Mouse (Mus musculus): ENCODE measurements around the gene Fam20b. TPM values are rescaled to one million over a fixed set of nuclear protein-coding genes. Genes with fewer than 3 reads are reported as not detected.
A peak's percentile ranks its signal among the peaks of the same experiment; 100 is the strongest.

The Fam20b gene
- polyA plus RNA-seq (2016; fragmentation: Nextera tagmentation; extraction: Ambion mirVana) = 16.4 and 17.5 TPM in 2 replicates

DNA sequence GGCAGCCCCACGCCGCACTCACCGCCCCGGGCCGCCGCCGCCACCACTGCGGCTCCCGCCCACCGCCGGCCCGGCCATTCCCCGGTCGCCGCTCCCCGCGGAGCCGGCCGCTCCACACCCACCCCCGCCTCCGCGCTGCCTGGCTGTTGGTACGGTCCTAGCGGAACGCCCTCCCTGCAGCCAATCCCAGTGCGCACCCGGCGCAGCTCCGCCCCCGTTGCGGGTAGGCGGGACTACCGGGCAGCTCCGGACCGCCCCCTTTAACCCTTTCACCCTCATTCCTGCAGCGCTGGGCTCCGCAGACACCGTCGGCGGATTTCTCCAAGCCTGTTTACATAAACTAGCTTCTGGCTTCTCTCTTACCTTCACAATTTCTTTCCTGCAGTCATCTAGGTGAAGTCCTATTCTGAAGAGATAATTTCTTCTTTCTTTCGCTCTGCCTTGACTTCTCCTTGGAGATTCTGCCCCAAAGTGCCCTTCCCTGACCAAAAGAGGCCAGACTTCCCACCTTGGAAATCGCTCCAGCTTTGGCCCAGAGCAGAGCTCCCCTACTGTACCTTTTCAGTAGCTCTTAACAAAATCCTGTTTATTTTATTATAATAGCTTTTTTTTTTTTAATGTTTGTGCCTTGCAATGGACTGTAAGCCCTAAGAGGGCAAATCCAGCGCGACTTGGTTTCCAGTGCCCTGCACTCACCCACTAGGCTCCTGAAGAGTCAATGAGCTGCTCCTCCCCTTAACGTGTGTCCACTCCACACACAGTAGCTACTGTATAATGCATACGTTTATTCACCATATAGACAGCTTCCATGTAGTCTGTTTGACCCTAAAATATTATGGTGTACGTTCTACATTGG lies at the start of gene Fam20b:
Fam20b (minus strand) TSS at position 137 of the 856 bp plus-strand sequence.
- peaks cover 21% of the 10 kb centered on the region for H3K27me3 ChIP-seq (ENCODE audit: poor library complexity, severe bottlenecking)
- H3K36me3 ChIP-seq (replicated peaks) = peaks cover 8% of the 10 kb centered on the region; the same call in 1 of the 2 replicates
- peaks cover 28% of the 10 kb centered on the region for H3K4me1 ChIP-seq
- DNase-seq (ENCODE audit: extremely low spot score, low spot score) = peak; percentile 94
- H3K9me3 ChIP-seq = no peaks in the 10 kb centered on the region
- under 1% methylated on average over 39 of the region's 47 CpGs for WGBS
- peak within 1 kb of the TSS; percentile 96 for H3K27ac ChIP-seq
- peak within 1 kb of the TSS; percentile 94 for H3K4me3 ChIP-seq

DNA sequence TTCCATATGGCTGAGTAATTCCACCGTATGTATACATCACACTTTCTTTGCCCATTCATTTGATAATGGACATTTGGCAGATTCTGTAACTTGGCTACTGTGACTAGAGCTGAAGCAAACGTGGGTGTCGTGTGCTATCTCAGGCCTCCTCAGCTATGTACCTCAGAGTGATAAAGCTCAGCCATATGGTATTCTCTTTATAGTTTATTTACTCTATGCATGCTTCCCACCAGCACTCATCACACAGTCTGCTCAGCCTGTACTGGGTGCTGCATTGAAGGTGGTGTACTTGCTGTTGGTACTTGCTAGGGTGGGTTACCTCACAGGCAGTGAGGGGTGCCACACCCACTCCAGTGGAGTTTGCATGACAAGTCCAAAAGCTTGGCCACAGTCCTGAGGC lies 46.4 kb upstream of the Fam20b start:
- Histone ChIP-seq H3K36me3 (replicated peaks) (no peaks in the 10 kb centered on the region), H3K27me3 (ENCODE audit: poor library complexity, severe bottlenecking) (no peaks in the 10 kb centered on the region), H3K4me3 (no peak overlapping the region), H3K27ac (no peak overlapping the region), H3K4me1 (peaks cover 27% of the 10 kb centered on the region), H3K9me3 (peaks cover 31% of the 10 kb centered on the region)
- 90% methylated on average over 3 of the region's 3 CpGs for WGBS
- no peak for DNase-seq (ENCODE audit: extremely low spot score, low spot score)

DNA sequence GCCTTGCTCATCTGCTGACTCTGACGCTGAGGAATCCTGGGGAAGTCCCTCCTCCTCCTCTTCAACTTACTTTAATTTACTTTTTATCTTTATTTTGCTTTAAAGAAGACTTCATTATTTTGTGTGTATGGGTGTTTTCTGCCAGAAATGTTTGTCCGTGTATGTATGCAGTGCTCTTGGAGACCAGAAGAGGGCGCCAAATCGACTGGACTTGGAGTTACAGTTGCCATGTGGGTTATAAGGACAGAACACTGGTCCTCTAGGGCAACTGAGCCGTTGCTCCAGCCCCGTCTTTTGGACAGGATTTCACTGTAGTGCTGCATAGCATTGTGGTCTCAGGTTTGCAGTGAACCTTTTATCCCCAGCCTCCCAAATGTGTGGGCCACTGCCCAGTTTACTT lies 45.7 kb upstream of the Fam20b start:
- WGBS = 71% methylated on average over 6 of the region's 6 CpGs
- Histone ChIP-seq H3K4me1 (peaks cover 19% of the 10 kb centered on the region), H3K36me3 (replicated peaks) (no peaks in the 10 kb centered on the region), H3K9me3 (peaks cover 31% of the 10 kb centered on the region), H3K27ac (no peak overlapping the region), H3K4me3 (no peak overlapping the region), H3K27me3 (ENCODE audit: poor library complexity, severe bottlenecking) (no peaks in the 10 kb centered on the region)
- DNase-seq (ENCODE audit: extremely low spot score, low spot score) = no peak

DNA sequence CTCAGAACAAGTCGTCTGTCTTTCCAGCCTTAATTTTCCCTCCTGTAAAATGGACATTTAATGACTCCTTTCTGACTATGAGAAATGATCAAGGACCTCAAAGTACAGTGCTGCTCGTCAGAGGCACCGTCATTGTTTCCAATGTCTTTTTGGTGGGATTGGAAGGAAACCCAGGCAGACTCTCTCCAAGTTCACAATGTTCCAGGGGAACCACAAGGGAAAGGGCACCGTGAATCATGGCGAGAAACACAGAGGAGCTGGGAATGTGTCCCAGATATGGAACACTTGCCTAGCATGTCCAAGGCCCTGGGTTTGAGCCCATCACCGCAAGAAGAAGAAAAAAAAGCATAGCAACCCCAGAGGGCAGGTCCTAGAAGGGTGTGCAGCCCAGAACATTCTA lies 44.4 kb upstream of the Fam20b start:
- no peak for DNase-seq (ENCODE audit: extremely low spot score, low spot score)
- Histone ChIP-seq H3K27me3 (ENCODE audit: poor library complexity, severe bottlenecking) (no peaks in the 10 kb centered on the region), H3K4me3 (no peak overlapping the region), H3K9me3 (peaks cover 31% of the 10 kb centered on the region), H3K36me3 (replicated peaks) (no peaks in the 10 kb centered on the region), H3K4me1 (peaks cover 23% of the 10 kb centered on the region), H3K27ac (no peak overlapping the region)
- WGBS = 95% methylated on average over 6 of the region's 6 CpGs

DNA sequence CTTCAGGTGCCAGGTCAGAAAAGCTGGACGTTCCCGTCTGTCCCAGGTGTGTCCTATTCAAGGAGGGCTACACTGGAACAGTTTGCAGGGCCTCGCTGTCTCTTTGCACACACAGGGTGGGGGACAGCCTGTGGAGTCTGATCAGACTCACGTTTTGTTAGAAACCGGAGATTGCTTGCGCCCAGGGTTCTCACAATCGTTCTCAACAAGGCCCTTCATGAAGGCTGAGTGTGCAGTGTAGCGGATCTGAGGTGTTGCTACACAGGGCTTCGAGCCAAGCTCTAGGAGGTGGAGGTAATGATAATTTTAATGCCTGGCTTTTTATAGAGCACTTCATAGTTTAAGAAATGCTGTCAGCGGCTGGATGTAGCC lies 42.5 kb upstream of the Fam20b start:
- 78% methylated on average over 10 of the region's 10 CpGs for WGBS
- Histone ChIP-seq H3K27me3 (ENCODE audit: poor library complexity, severe bottlenecking) (0 out of 2 replicates have a peak, but pooled peaks cover 4% of the 10 kb centered on the region), H3K27ac (peak overlapping the region; percentile 54; the same call in 1 of the 2 replicates), H3K4me1 (peaks cover 30% of the 10 kb centered on the region), H3K36me3 (replicated peaks) (no peaks in the 10 kb centered on the region), H3K4me3 (no peak overlapping the region), H3K9me3 (peaks cover 18% of the 10 kb centered on the region)
- no peak for DNase-seq (ENCODE audit: extremely low spot score, low spot score)

DNA sequence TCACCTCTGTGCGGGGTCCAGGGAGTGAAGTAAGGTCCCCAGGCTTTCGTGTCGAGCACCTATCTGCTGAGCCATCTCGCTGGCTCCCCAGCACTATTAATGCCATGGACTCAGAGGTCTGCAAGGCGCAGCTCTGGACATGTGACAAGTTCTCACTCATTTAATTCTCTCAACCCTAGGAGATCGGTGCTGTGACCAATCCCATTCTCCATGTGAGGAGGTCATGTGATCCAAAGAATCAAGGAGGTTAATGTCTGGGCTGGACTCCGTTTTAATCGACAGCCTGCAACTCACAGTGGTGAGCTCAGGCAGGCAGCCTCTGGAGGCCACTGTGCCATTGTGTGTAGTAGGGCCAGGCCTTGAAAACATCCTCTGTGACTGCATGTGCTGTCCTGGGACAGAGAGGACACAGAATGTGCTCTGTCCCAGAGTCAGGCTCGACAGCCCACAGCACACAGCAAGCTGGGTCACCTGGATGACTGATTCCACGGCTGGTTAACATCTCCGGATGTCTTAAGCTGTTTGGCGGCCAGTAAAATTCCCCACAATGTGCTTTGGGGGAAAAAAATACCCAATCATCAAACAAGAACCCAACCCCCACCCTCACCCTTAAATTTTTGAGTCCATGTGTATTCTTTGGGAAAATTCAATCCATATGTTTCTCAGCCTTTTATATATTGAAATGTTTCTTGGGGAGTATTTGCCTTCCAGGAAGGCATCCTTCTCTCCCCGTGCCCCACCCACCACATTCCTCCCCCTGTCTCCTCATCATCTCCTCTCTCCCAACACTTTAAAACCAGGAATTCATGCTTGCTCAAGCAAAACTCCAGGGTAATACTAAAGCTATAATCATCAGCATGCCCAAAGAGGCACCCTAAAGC lies 41.9 kb upstream of the Fam20b start:
- peak overlapping the region; percentile 62 for H3K27ac ChIP-seq
- H3K9me3 ChIP-seq = peaks cover 12% of the 10 kb centered on the region
- DNase-seq (ENCODE audit: extremely low spot score, low spot score) = no peak
- H3K27me3 ChIP-seq (ENCODE audit: poor library complexity, severe bottlenecking) = peaks cover 8% of the 10 kb centered on the region
- no peaks in the 10 kb centered on the region for H3K36me3 ChIP-seq (replicated peaks)
- peaks cover 30% of the 10 kb centered on the region for H3K4me1 ChIP-seq
- H3K4me3 ChIP-seq = no peak overlapping the region
- 73% methylated on average over 13 of the region's 13 CpGs for WGBS

DNA sequence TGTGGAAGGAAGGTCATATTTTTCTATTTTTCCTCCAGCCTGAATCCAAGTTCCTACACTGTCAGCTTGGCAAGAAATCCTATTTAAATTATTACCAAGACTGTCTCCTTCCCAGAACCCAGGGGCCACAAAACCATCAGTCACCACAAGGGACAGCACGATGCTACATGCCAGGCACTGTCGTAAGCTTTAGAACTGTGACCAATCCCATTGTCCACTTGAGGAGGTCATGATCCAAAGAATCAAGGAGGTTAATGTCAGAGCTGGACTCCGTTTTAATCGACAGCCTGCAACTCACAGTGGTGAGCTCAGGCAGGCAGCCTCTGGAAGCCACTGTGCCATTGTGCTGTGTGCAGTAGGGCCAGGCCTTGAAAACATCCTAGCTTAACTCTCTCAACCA lies 39.4 kb upstream of the Fam20b start:
- Histone ChIP-seq H3K4me1 (peaks cover 47% of the 10 kb centered on the region), H3K36me3 (replicated peaks) (no peaks in the 10 kb centered on the region), H3K4me3 (no peak overlapping the region), H3K27me3 (ENCODE audit: poor library complexity, severe bottlenecking) (peaks cover 15% of the 10 kb centered on the region), H3K27ac (no peak overlapping the region; the same call in 1 of the 2 replicates), H3K9me3 (no peaks in the 10 kb centered on the region)
- 42% methylated on average over 4 of the region's 4 CpGs for WGBS
- DNase-seq (ENCODE audit: extremely low spot score, low spot score) = no peak

DNA sequence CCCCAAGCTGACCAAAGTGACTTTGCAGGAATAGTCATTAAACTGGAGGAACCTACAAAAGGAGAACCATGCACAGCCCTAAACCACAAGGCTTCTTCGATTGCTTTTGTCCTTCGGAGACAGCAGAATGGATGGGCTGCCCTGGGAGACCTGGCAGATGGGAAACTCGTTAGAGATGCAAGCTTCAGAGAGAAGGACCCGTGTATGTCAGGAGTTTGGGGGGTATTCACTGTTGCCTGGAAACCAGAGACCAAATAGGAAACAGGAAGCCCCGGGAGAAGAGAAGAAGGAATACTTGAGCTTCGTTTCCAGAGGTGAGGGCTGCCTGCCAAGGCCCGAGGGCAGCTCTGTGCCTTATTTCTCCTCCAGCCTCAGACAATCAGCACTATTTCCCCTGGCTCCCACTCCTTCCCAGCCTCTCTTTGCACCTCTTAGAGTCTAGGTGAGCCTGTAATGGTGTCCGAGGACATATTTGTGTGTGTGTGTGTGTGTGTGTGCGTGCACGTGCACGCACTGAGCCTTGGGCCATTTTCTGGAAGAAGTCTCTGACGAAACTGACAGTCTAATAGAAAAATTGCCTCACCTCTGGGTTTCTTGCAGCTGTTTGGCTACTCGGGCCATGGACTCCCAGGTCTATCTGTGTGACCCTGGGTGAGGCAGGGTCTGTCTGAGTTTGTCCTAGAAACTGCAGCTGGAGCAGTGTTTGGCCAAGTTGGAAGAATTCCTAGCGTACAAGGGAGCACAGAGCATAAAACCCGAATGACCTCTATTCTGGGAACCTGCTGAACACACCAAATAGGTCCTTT lies 35.9 kb upstream of the Fam20b start:
- Histone ChIP-seq H3K36me3 (replicated peaks) (no peaks in the 10 kb centered on the region), H3K9me3 (no peaks in the 10 kb centered on the region), H3K27ac (peak overlapping the region; percentile 58), H3K4me1 (peaks cover 57% of the 10 kb centered on the region), H3K27me3 (ENCODE audit: poor library complexity, severe bottlenecking) (peaks cover 15% of the 10 kb centered on the region), H3K4me3 (no peak overlapping the region)
- DNase-seq (ENCODE audit: extremely low spot score, low spot score) = no peak
- WGBS = 63% methylated on average over 15 of the region's 15 CpGs

DNA sequence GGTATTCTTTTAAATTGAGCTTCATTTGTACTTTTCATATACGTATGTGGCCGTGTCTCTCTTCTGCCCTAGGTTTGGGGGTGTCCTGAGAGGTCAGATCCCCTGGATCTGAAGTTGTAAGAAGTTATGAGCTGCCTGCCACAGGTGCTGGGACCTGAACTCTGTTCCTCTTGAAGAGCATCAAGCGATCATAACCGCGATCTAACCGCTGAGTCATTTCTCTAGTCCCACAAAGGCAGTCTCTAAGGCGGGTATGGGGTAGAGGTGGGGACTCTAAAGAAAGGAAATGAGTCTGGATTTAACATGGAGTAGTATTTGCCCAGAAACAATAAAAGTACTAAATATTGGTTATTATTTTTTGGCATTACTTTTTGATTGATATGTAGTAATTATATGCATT lies 34.1 kb upstream of the Fam20b start:
- DNase-seq (ENCODE audit: extremely low spot score, low spot score) = no peak
- 89% methylated on average over 7 of the region's 7 CpGs for WGBS
- Histone ChIP-seq H3K9me3 (no peaks in the 10 kb centered on the region), H3K27me3 (ENCODE audit: poor library complexity, severe bottlenecking) (peaks cover 15% of the 10 kb centered on the region), H3K36me3 (replicated peaks) (no peaks in the 10 kb centered on the region), H3K4me3 (no peak overlapping the region; the same call in 1 of the 2 replicates), H3K4me1 (peaks cover 54% of the 10 kb centered on the region), H3K27ac (no peak overlapping the region)

DNA sequence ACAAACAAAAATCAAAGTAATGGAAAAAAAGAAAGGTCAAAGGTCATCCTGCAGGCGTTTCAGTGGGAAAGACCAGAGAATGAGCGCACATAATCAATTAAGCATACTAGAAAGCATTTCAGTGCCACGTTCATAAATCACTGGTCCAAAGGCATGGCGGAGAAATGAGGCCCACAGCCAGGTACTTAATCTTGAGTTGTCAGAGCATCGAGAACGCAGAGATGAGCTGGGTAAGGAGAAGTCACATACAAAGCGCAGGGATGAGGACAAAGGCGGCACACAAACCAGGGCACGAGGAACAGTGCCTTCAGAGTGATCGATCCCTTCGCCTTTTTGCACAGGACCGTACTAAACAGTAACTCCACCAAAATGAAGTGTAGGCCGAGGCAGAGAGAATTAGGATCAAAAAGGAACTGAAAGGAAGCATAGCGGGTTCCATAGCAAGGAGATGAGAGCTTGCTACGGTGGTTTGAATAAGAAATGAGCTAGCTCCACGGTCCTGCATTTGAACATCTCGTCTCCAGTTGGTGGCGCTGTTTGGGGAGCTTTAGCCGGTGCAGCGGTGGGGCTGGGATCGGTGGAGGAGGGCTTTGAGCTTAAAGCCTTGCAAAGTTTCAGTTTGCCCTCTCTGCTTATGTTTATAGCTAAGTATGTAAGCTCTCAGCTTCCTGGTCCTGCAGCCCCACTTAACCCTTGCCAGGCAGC lies 33.3 kb upstream of the Fam20b start:
- peak; percentile 84 for DNase-seq (ENCODE audit: extremely low spot score, low spot score)
- Histone ChIP-seq H3K27me3 (ENCODE audit: poor library complexity, severe bottlenecking) (peaks cover 10% of the 10 kb centered on the region), H3K4me3 (peak overlapping the region; percentile 40), H3K4me1 (peaks cover 49% of the 10 kb centered on the region), H3K27ac (peak overlapping the region; percentile 89), H3K36me3 (replicated peaks) (no peaks in the 10 kb centered on the region), H3K9me3 (no peaks in the 10 kb centered on the region)
- WGBS = 9% methylated on average over 21 of the region's 21 CpGs

DNA sequence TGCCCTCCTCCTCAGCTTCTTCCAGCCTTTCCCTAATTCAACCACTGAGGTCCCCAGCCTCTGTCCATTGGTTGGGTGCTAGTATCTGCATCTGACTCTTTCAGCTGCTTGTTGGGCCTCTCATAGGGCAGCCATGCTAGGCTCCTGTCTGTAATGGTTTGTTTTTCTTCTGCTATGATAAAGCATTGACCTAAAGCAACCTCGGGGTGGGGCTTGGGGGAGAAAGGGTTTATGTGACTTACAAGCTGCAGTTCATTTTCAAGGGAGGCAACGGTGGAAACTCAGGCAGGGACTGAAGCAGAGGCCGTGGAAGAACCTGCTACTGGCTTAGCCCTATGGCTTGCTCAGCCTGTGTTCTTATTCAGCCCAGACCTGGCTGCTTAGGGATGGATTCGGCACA lies 31.4 kb upstream of the Fam20b start:
- H3K4me1 ChIP-seq = peaks cover 52% of the 10 kb centered on the region
- H3K4me3 ChIP-seq = no peak overlapping the region
- no peaks in the 10 kb centered on the region for H3K9me3 ChIP-seq
- 61% methylated on average over 4 of the region's 4 CpGs for WGBS
- H3K27ac ChIP-seq = peak overlapping the region; percentile 62
- no peaks in the 10 kb centered on the region for H3K36me3 ChIP-seq (replicated peaks)
- peaks cover 2% of the 10 kb centered on the region for H3K27me3 ChIP-seq (ENCODE audit: poor library complexity, severe bottlenecking)
- DNase-seq (ENCODE audit: extremely low spot score, low spot score) = no peak

DNA sequence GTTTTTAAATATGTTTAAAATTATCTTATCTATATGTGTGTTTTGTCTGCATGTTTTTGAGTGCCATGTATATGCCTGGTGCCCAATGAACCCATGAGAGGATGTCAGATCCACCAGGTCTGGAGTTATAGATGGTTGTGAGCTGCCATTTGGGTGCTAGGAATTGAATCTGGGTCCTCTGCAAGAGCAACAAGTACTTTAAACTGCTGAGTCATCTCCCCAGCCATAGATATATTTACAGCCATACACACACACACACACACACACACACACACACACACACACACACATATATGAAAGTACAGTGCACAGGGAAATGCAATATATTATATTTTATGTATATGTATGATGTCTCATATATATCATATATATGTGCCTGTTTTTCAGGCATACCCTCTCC lies 30.2 kb upstream of the Fam20b start:
- Histone ChIP-seq H3K36me3 (replicated peaks) (no peaks in the 10 kb centered on the region), H3K9me3 (no peaks in the 10 kb centered on the region), H3K4me3 (no peak overlapping the region), H3K4me1 (peaks cover 41% of the 10 kb centered on the region), H3K27me3 (ENCODE audit: poor library complexity, severe bottlenecking) (no peaks in the 10 kb centered on the region; the same call in 1 of the 2 replicates), H3K27ac (no peak overlapping the region)
- DNase-seq (ENCODE audit: extremely low spot score, low spot score) = no peak

Data from forebrain, embryonic 10.5 days (tissue).